Mouse (Mus musculus) myocyte (in vitro differentiated cells): ENCODE results near the gene Entpd7.

ENCODE experiments used
- E2F4 ChIP-seq: IDR thresholded peaks from one replicate; pipeline ENCODE4 v1.6.1; 2011; ENCODE audit warnings: mild to moderate bottlenecking, control low read depth, moderate library complexity; ENCODE audit not compliant: insufficient read depth
- MAX ChIP-seq: IDR thresholded peaks from one replicate; pipeline ENCODE4 v1.6.1; 2011; ENCODE audit warnings: low read depth, mild to moderate bottlenecking, control low read depth
- TCF3 ChIP-seq: IDR thresholded peaks from one replicate; pipeline ENCODE4 v1.6.1; 2011; ENCODE audit warnings: low read depth, control low read depth; ENCODE audit not compliant: insufficient read length

DNA sequence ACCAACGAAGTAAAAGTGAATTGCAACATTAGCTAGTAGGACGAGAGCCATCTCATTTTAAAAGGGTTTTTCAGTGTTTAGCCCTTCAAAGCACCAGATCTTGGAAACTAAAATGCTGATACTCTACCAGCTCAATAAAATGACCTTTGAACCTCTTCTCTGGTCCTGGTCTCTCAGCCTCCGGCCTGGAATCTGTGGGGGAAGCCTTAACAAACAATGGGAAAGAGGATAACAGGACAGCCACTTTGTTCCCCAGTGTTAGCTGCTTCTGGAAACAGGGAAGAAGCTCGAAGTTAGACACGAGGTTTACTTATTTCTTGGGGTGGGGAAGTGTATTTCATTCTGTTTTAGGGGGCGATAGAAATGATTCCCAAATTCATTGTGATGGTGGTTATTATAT lies 82.8 kb downstream of the Entpd7 start:
- TF ChIP-seq E2F4 = no peak
- TF ChIP-seq TCF3 = no peak
- no peak for TF ChIP-seq MAX
